Mouse (Mus musculus) lung, postnatal 0 days (tissue): ENCODE results near the gene Pigf. TPM values are rescaled to one million over a fixed set of nuclear protein-coding genes. Genes with fewer than 3 reads are reported as not detected.

Experiments
- ATAC-seq: fragments of 200-750 bp; cut with Nextera tagmentation; 2 replicates; pipeline ENCODE4 v1.8.0; 2017; ENCODE audit warnings: moderate library complexity
- DNase-seq: peaks from one replicate; pipeline ENCODE4 v3.0.0-alpha.2; 2016; ENCODE audit warnings: low spot score
- H3K27ac ChIP-seq: fragments of 300-500 bp; sonication (generic); 2 replicates; pipeline ENCODE4 v1.5.1; 2014; ENCODE audit warnings: antibody characterized with exemption, mild to moderate bottlenecking, low read length, mixed read lengths
- H3K27me3 ChIP-seq: fragments of 300-500 bp; sonication (generic); replicated peaks from 2 replicates; pipeline ENCODE4 v1.6.1; 2014; ENCODE audit warnings: low read length, mixed read lengths; ENCODE audit not compliant: insufficient read depth
- H3K36me3 ChIP-seq: fragments of 300-500 bp; sonication (generic); 2 replicates; pipeline ENCODE4 v1.6.1; 2014; ENCODE audit warnings: low read length, mixed read lengths; ENCODE audit not compliant: insufficient read depth
- H3K4me1 ChIP-seq: fragments of 300-500 bp; sonication (generic); 2 replicates; pipeline ENCODE4 v1.6.1; 2014; ENCODE audit warnings: antibody characterized with exemption, low read depth, low read length, mixed read lengths; ENCODE audit not compliant: insufficient read depth
- H3K4me2 ChIP-seq: fragments of 300-500 bp; sonication (generic); replicated peaks from 2 replicates; pipeline ENCODE4 v1.6.1; 2014; ENCODE audit warnings: low read depth, mild to moderate bottlenecking, low read length, moderate library complexity, mixed read lengths
- H3K4me3 ChIP-seq: fragments of 300-500 bp; sonication (generic); 2 replicates; pipeline ENCODE4 v1.5.1; 2014; ENCODE audit warnings: low read depth, low read length
- H3K9ac ChIP-seq: fragments of 300-500 bp; sonication (generic); replicated peaks from 2 replicates; pipeline ENCODE4 v1.6.1; 2014; ENCODE audit warnings: low read depth, mild to moderate bottlenecking
- H3K9me3 ChIP-seq: fragments of 300-500 bp; sonication (generic); 2 replicates; pipeline ENCODE4 v1.6.1; 2016; ENCODE audit warnings: low read length, mixed read lengths
- CTCF ChIP-seq: IDR thresholded peaks from 2 replicates; pipeline ENCODE4 v1.5.1; 2016; ENCODE audit warnings: antibody characterized with exemption, mild to moderate bottlenecking
- EP300 ChIP-seq: IDR thresholded peaks from 2 replicates; pipeline ENCODE4 v1.6.1; 2016; ENCODE audit warnings: antibody characterized with exemption, mild to moderate bottlenecking, control low read depth
- WGBS: fragments of 180-500 bp; shearing (Covaris S2); extraction: QIAGEN DNeasy Blood & Tissue Kit; methylation state at CpG from one replicate; pipeline ENCODE4 v1.1.7; 2014; 5-methylcytosine and 5-hydroxymethylcytosine counted together
- polyA plus RNA-seq: library from polyadenylated mRNA; unstranded; fragments of >200 nt; fragmentation: Nextera tagmentation; extraction: Ambion mirVana; gene quantifications from 2 replicates; pipeline ENCODE4 v1.2.1, GENCODE M21; 2015

The Pigf gene
- polyA plus RNA-seq, 1 experiment from 2014 or later, result 17.5 TPM

- no peaks in the 10 kb centered on the region for H3K9me3 ChIP-seq
- TF ChIP-seq EP300, result no peak
- no peak for TF ChIP-seq CTCF
- 72% methylated on average over 2 of the region's 2 CpGs for WGBS
- H3K27ac ChIP-seq, result no peak overlapping the region
- ATAC-seq (no peak; the same call in 1 of the 2 replicates), DNase-seq (no peak)
- H3K36me3 ChIP-seq, result no peaks in the 10 kb centered on the region
- no peaks in the 10 kb centered on the region for H3K27me3 ChIP-seq
- H3K4me2 ChIP-seq, result no peak overlapping the region
- no peaks in the 10 kb centered on the region for H3K4me1 ChIP-seq
- H3K4me3 ChIP-seq, result no peak overlapping the region
- no peak overlapping the region for H3K9ac ChIP-seq
Measured at GRCm38 (mm10) chr17:86973097-86973496, 52.1 kb downstream of the Pigf start.

GRCm38 (mm10) chr17:86971860-86972259, 53.3 kb downstream of the Pigf start:
- H3K27me3 ChIP-seq, result no peaks in the 10 kb centered on the region
- DNase-seq (no peak), ATAC-seq (no peak)
- TF ChIP-seq CTCF, result no peak
- H3K27ac ChIP-seq, result no peak overlapping the region
- 87% methylated on average over 7 of the region's 7 CpGs for WGBS
- no peak overlapping the region for H3K4me2 ChIP-seq
- H3K9ac ChIP-seq, result no peak overlapping the region
- H3K9me3 ChIP-seq, result no peaks in the 10 kb centered on the region
- no peaks in the 10 kb centered on the region for H3K4me1 ChIP-seq
- H3K36me3 ChIP-seq, result no peaks in the 10 kb centered on the region
- H3K4me3 ChIP-seq, result no peak overlapping the region

GRCm38 (mm10) chr17:86971036-86971435, 54.2 kb downstream of the Pigf start:
- WGBS, result 84% methylated on average over 5 of the region's 5 CpGs
- H3K36me3 ChIP-seq, result no peaks in the 10 kb centered on the region

GRCm38 (mm10) chr17:86970026-86970750, 55.0 kb downstream of the Pigf start:
- Histone ChIP-seq H3K9me3 (no peaks in the 10 kb centered on the region), H3K4me1 (no peaks in the 10 kb centered on the region; the same call in 1 of the 2 replicates), H3K27me3 (no peaks in the 10 kb centered on the region), H3K36me3 (no peaks in the 10 kb centered on the region), H3K4me2 (no peak overlapping the region), H3K9ac (no peak overlapping the region), H3K4me3 (no peak overlapping the region), H3K27ac (no peak overlapping the region)
- no peak for ATAC-seq
- no peak for DNase-seq
- 91% methylated on average over 15 of the region's 15 CpGs for WGBS
- TF ChIP-seq CTCF (no peak), EP300 (no peak)

More at GRCm38 (mm10) chr17:86971036-86971435, 54.2 kb downstream of the Pigf start:
- DNase-seq, result no peak
- Histone ChIP-seq H3K4me3 (no peak overlapping the region), H3K27ac (no peak overlapping the region), H3K9me3 (no peaks in the 10 kb centered on the region), H3K4me1 (no peaks in the 10 kb centered on the region), H3K4me2 (no peak overlapping the region), H3K9ac (no peak overlapping the region), H3K27me3 (no peaks in the 10 kb centered on the region)
- ATAC-seq, result no peak
- TF ChIP-seq EP300 (no peak), CTCF (no peak)

GRCm38 (mm10) chr17:86969582-86969981, 55.6 kb downstream of the Pigf start:
- Histone ChIP-seq H3K4me3 (no peak overlapping the region), H3K9me3 (no peaks in the 10 kb centered on the region), H3K4me2 (no peak overlapping the region), H3K27ac (no peak overlapping the region), H3K36me3 (no peaks in the 10 kb centered on the region), H3K27me3 (no peaks in the 10 kb centered on the region), H3K9ac (no peak overlapping the region), H3K4me1 (no peaks in the 10 kb centered on the region; the same call in 1 of the 2 replicates)
- 68% methylated on average over 5 of the region's 5 CpGs for WGBS
- TF ChIP-seq CTCF, result no peak
- ATAC-seq (no peak), DNase-seq (no peak)

GRCm38 (mm10) chr17:86968581-86968980, 56.6 kb downstream of the Pigf start:
- H3K27ac ChIP-seq, result no peak overlapping the region
- no peaks in the 10 kb centered on the region for H3K27me3 ChIP-seq
- no peak for ATAC-seq
- no peak overlapping the region for H3K9ac ChIP-seq
- H3K9me3 ChIP-seq, result no peaks in the 10 kb centered on the region
- H3K36me3 ChIP-seq, result no peaks in the 10 kb centered on the region
- WGBS, result 84% methylated on average over 5 of the region's 5 CpGs
- no peak for DNase-seq
- no peak overlapping the region for H3K4me3 ChIP-seq
- H3K4me2 ChIP-seq, result no peak overlapping the region
- peaks cover 2% of the 10 kb centered on the region; the same call in 1 of the 2 replicates for H3K4me1 ChIP-seq
- TF ChIP-seq EP300 (no peak), CTCF (no peak)
